14 mouse cellular contexts compared by ENCODE assay signal in genomic region chr4:131208637-131209036, GRCm38 (mm10).
"Had no signal": no experiment of that assay in that cellular context is flagged by ENCODE, and none has a peak within 500 bp of the region (broad histone marks: within the 10 kb centered on the region; RNA-seq: fewer than 3 reads in every experiment).

No protein-coding gene starts in this region.

- H3K4me2 ChIP-seq: limb, embryonic 12.5 days; liver, embryonic 13.5 days; lung, embryonic 15.5 days; midbrain, embryonic 12.5 days; neural tube, embryonic 13.5 days; stomach, embryonic 15.5 days had no signal

- H3K27me3 ChIP-seq: limb, embryonic 12.5 days; liver, embryonic 13.5 days; lung, embryonic 15.5 days; midbrain, embryonic 12.5 days; stomach, embryonic 15.5 days had no signal

- DNase-seq: kidney, postnatal 4 days; liver; liver, embryonic 13.5 days; liver, postnatal 0 days; lung, postnatal 14 days; right cerebral cortex, postnatal 14 days; thymus, postnatal 36 days had no signal

- H3K4me1 ChIP-seq: liver, embryonic 13.5 days; stomach, embryonic 15.5 days had no signal

- H3K36me3 ChIP-seq: limb, embryonic 12.5 days; liver, embryonic 13.5 days; lung, embryonic 15.5 days; midbrain, embryonic 12.5 days; neural tube, embryonic 13.5 days; stomach, embryonic 15.5 days had no signal

- H3K27ac ChIP-seq: layer of hippocampus, adult 2 months; limb, embryonic 12.5 days; liver, embryonic 13.5 days; lung, embryonic 15.5 days; midbrain, embryonic 12.5 days; neural tube, embryonic 13.5 days; stomach, embryonic 15.5 days had no signal

- H3K9ac ChIP-seq: limb, embryonic 12.5 days; liver, embryonic 13.5 days; liver, postnatal 0 days; lung, embryonic 15.5 days; midbrain, embryonic 12.5 days; neural tube, embryonic 13.5 days; stomach, embryonic 15.5 days had no signal

- ATAC-seq: liver, postnatal 0 days; midbrain, embryonic 16.5 days had no signal

- H3K9me3 ChIP-seq: lung, embryonic 15.5 days; stomach, embryonic 15.5 days had no signal

- H3K4me3 ChIP-seq: layer of hippocampus, adult 2 months; limb, embryonic 12.5 days; liver, embryonic 13.5 days; lung, embryonic 15.5 days; midbrain, embryonic 12.5 days; neural tube, embryonic 13.5 days; stomach, embryonic 15.5 days had no signal
